Mouse (Mus musculus) CD8-positive naive resting alpha-beta T cell, adult 2 months (primary cell): ENCODE data around the gene Gm8127.
"Not testable (repeated sequence)": the region's sequence is repeated elsewhere in the genome, so short reads cannot be mapped to it uniquely, and the experiment has no call there.

Experiments
- DNase-seq, 2 experiments: peaks; one replicate each; pipeline ENCODE4 v3.0.0; 2022; ENCODE audit warnings: low read depth in 2 of 2, low spot score in 2 of 2

The Gm8127 gene

GRCm38 (mm10) chr14:43293503-43293902 lies at the start of gene Gm8127:
TSS of gene Gm8127 (minus strand) at chr14:43293832.
- not testable (repeated sequence) for DNase-seq

- not testable (repeated sequence) for DNase-seq
Measured at GRCm38 (mm10) chr14:43337646-43338045, 44.0 kb upstream of the Gm8127 start.

GRCm38 (mm10) chr14:43331362-43331880 lies 37.8 kb upstream of the Gm8127 start:
- not testable (repeated sequence) for DNase-seq

GRCm38 (mm10) chr14:43328603-43329002 lies 35.0 kb upstream of the Gm8127 start:
- DNase-seq: not testable (repeated sequence)

GRCm38 (mm10) chr14:43319516-43319915 lies 25.9 kb upstream of the Gm8127 start:
- not testable (repeated sequence) for DNase-seq

GRCm38 (mm10) chr14:43278681-43279080 lies 15.0 kb downstream of the Gm8127 start:
- not testable (repeated sequence) for DNase-seq

- not testable (repeated sequence) for DNase-seq
Measured at GRCm38 (mm10) chr14:43278146-43278545, 15.5 kb downstream of the Gm8127 start.

GRCm38 (mm10) chr14:43277468-43277867 lies 16.2 kb downstream of the Gm8127 start:
- not testable (repeated sequence) for DNase-seq

- not testable (repeated sequence) for DNase-seq
Measured at GRCm38 (mm10) chr14:43275752-43276151, 17.9 kb downstream of the Gm8127 start.

- DNase-seq: not testable (repeated sequence)
Measured at GRCm38 (mm10) chr14:43274986-43275511, 18.6 kb downstream of the Gm8127 start, which contains the start of gene Gm9732. TSS of gene Gm9732 (plus strand) at chr14:43275036.

GRCm38 (mm10) chr14:43273161-43273560 lies 20.5 kb downstream of the Gm8127 start:
- not testable (repeated sequence) for DNase-seq

- not testable (repeated sequence) for DNase-seq
Measured at GRCm38 (mm10) chr14:43269211-43269610, 24.4 kb downstream of the Gm8127 start.

GRCm38 (mm10) chr14:43268521-43269084 lies 25.0 kb downstream of the Gm8127 start:
- DNase-seq: not testable (repeated sequence)

- not testable (repeated sequence) for DNase-seq
Measured at GRCm38 (mm10) chr14:43263421-43263820, 30.2 kb downstream of the Gm8127 start.

GRCm38 (mm10) chr14:43258349-43258748 lies 35.3 kb downstream of the Gm8127 start, which contains the start of gene Gm8126:
TSS of gene Gm8126 (plus strand) at chr14:43258649.
- DNase-seq: not testable (repeated sequence)

- DNase-seq: not testable (repeated sequence)
Measured at GRCm38 (mm10) chr14:43256511-43256910, 37.1 kb downstream of the Gm8127 start.

GRCm38 (mm10) chr14:43250549-43251253 lies 42.9 kb downstream of the Gm8127 start:
- DNase-seq: not testable (repeated sequence)

GRCm38 (mm10) chr14:43249611-43250170 lies 43.9 kb downstream of the Gm8127 start:
- DNase-seq: not testable (repeated sequence)
